Mouse (Mus musculus) lung, embryonic 15.5 days (tissue): Measurements from ENCODE around the gene Skint9. TPM values are rescaled to one million over a fixed set of nuclear protein-coding genes. Genes with fewer than 3 reads are reported as not detected.
"Not testable (repeated sequence)": the region's sequence is repeated elsewhere in the genome, so short reads cannot be mapped to it uniquely, and the experiment has no call there.

Experiments used
- ATAC-seq: fragments of 200-750 bp; cut with Nextera tagmentation; 2 replicates; pipeline ENCODE4 v1.8.0; 2017; ENCODE audit warnings: moderate number of reproducible peaks, borderline replicate concordance; ENCODE audit not compliant: low FRiP score, low TSS enrichment; ENCODE audit errors: extremely low read depth
- H3K27ac ChIP-seq: fragments of 300-500 bp; sonication (generic); 2 replicates; pipeline ENCODE4 v1.5.1; 2015; ENCODE audit warnings: moderate library complexity, mild to moderate bottlenecking, inconsistent platforms
- H3K27me3 ChIP-seq: fragments of 300-500 bp; sonication (generic); 2 replicates; pipeline ENCODE4 v1.6.1; 2015; ENCODE audit warnings: inconsistent platforms
- H3K36me3 ChIP-seq: fragments of 300-500 bp; sonication (generic); 2 replicates; pipeline ENCODE4 v1.6.1; 2015; ENCODE audit warnings: inconsistent platforms
- H3K4me1 ChIP-seq: fragments of 300-500 bp; sonication (generic); 2 replicates; pipeline ENCODE4 v1.6.1; 2015; ENCODE audit warnings: inconsistent platforms
- H3K4me2 ChIP-seq: fragments of 300-500 bp; sonication (generic); 2 replicates; pipeline ENCODE4 v1.6.1; 2015; ENCODE audit warnings: inconsistent platforms, mild to moderate bottlenecking, moderate library complexity
- H3K4me3 ChIP-seq: fragments of 300-500 bp; sonication (generic); 2 replicates; pipeline ENCODE4 v1.5.1; 2015; ENCODE audit warnings: mild to moderate bottlenecking, inconsistent platforms
- H3K9ac ChIP-seq: fragments of 300-500 bp; sonication (generic); 2 replicates; pipeline ENCODE4 v1.6.1; 2015; ENCODE audit warnings: inconsistent platforms
- H3K9me3 ChIP-seq: fragments of 300-500 bp; sonication (generic); 2 replicates; pipeline ENCODE4 v1.6.1; 2016; ENCODE audit warnings: inconsistent platforms
- WGBS: fragments of 180-500 bp; shearing (Covaris S2); methylation state at CpG from one replicate; pipeline ENCODE4 v1.1.7; 2015; 5-methylcytosine and 5-hydroxymethylcytosine counted together
- polyA plus RNA-seq: library from polyadenylated mRNA; unstranded; fragments of >200 nt; fragmentation: Nextera tagmentation; extraction: Ambion mirVana; gene quantifications from 2 replicates; pipeline ENCODE4 v1.2.1, GENCODE M21; 2015

Skint9 gene
- not detected in 2 replicates for polyA plus RNA-seq

GRCm38 (mm10) chr4:112433885-112434284, at the start of gene Skint9:
TSS of gene Skint9 (minus strand) at chr4:112433985.
- Histone ChIP-seq H3K4me3 (no peak within 1 kb of the TSS), H3K4me2 (no peak within 1 kb of the TSS), H3K27ac (no peak within 1 kb of the TSS), H3K4me1 (no peaks in the 10 kb centered on the region), H3K36me3 (no peaks in the 10 kb centered on the region), H3K27me3 (no peaks in the 10 kb centered on the region), H3K9me3 (peaks cover 5% of the 10 kb centered on the region; the same call in 1 of the 2 replicates), H3K9ac (no peak within 1 kb of the TSS)
- ATAC-seq = no peak

DNA sequence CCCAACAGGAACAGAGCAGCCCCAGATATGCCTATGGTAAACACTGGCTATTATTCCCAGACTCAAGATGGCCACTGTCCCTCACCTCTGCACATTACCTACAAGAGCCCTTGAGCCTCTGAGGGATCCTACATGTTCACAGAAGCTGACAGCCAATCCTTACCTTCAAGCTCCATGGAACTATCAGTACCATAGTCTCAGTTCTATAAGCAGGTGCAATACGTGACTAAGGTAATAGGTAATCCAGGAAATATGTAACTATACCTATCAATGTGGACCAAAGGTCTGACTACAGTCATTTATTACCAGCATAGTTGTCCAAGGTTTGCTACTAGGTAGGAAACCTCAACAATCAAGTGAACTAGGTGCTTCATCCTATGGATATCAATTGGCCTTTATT, 1.1 kb downstream of the Skint9 start:
- H3K4me1 ChIP-seq = no peaks in the 10 kb centered on the region
- H3K27me3 ChIP-seq = no peaks in the 10 kb centered on the region
- WGBS = 58% methylated on average over 1 of the region's 1 CpGs
- H3K9ac ChIP-seq = no peak overlapping the region
- no peak overlapping the region for H3K27ac ChIP-seq
- no peak overlapping the region for H3K4me2 ChIP-seq
- peaks cover 5% of the 10 kb centered on the region; the same call in 1 of the 2 replicates for H3K9me3 ChIP-seq
- H3K36me3 ChIP-seq = no peaks in the 10 kb centered on the region
- no peak for ATAC-seq
- H3K4me3 ChIP-seq = no peak overlapping the region

DNA sequence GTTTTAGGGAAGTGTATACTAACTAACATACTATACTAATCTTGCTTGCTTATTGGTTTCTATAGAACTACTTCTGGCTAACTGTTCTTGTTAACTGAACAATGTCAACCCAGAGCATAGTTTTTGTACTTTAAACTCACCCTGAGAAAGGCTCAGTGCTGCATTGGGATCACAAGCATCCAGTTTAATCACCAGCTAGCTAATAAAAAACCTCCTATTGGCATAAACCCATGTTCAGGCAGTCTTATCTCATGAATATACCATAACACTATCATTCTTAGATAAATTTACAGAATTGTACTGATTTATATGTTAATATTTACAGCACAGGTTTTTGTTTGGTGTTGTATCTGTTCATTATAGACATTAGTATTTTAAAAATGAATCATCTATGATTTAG, 1.6 kb downstream of the Skint9 start:
- Histone ChIP-seq H3K4me2 (no peak overlapping the region), H3K27me3 (no peaks in the 10 kb centered on the region), H3K27ac (no peak overlapping the region), H3K36me3 (no peaks in the 10 kb centered on the region), H3K4me3 (no peak overlapping the region), H3K9me3 (peaks cover under 1% of the 10 kb centered on the region; the same call in 1 of the 2 replicates), H3K9ac (no peak overlapping the region), H3K4me1 (no peaks in the 10 kb centered on the region)
- no peak for ATAC-seq

DNA sequence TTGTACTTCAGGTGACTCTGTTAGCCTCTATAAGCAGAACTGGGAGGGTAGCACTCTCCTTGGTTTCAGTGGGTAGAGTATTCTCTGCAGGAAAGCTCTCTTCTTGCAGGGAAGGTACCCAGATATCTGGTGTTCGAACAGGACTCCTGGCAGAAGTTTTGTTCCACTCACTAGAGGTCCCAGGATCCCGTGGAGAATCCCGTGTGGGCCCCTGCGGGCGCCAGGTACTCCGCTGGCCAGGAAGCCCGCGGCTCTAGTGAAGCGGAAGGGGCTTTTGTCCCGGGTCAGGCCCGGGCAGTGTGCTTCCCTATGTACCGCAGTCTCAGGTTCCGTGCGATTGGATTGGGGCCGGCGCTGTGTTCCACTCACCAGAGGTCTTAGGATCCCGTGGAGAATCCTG, 84.7 kb downstream of the Skint9 start:
- not testable (repeated sequence) for H3K9me3 ChIP-seq, H3K4me1 ChIP-seq, ATAC-seq, H3K4me2 ChIP-seq, H3K9ac ChIP-seq, H3K36me3 ChIP-seq, H3K27me3 ChIP-seq, H3K4me3 ChIP-seq, H3K27ac ChIP-seq
- 92% methylated on average over 17 of the region's 17 CpGs for WGBS

Other genes starting within 250 kb of the Skint9 start
- gene Skint3, start 201.7 kb downstream of the Skint9 start, polyA plus RNA-seq = 0.04 TPM in 1 of 2 replicates, not detected in the other
- gene Skint2, start 123.2 kb upstream of the Skint9 start, polyA plus RNA-seq = 0.22 TPM in 1 of 2 replicates, not detected in the other